ENCODE assay signal across 8 mouse cellular contexts in the genomic region with DNA sequence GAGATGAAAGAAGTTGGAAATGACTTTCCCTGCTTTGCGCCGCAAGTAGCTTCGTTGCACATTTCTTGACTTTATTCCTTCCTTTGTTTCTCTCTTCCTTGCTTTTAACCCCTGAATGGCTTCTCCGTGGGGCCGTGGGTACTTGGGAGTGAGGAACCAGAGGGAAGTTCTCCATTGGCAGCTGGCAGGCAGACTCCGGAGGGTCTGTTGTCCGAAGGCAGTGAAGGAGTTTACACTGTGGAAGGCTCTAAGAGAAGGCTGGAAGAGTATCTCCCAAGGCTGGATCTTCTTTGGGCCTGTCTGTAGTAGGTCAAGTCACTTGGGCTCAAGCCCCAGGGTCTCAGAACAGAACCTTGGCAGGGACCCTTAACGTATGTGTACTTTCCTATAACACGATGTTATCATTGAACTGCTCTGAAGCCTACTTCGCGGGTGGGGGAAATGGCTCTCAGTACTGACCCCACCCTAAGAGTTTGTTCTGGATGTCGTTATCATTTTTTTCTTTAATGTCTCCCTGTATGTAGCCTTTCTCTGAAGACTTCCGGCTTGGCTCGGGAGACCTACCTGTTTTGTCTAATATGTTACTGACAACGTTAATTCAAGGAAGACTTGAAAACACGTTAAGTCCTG. TPM values are rescaled to one million over a fixed set of nuclear protein-coding genes. Genes with fewer than 3 reads are reported as not detected.
DNase-seq lines count a peak whose midpoint lies in the region; ATAC-seq lines count a peak whose summit lies in the region.

No protein-coding gene starts in this region.

- peak overlapping the region; percentile 37 for H3K4me3 ChIP-seq in kidney, embryonic 16.5 days (ENCODE audit: low read length)
- peak overlapping the region; percentile 33 for H3K4me3 ChIP-seq in forebrain, embryonic 12.5 days (replicated peaks)
- peak overlapping the region; percentile 42 for H3K4me3 ChIP-seq in limb, embryonic 13.5 days
- H3K4me3 ChIP-seq in neural tube, embryonic 14.5 days (ENCODE audit: low read depth, low read length) = peak overlapping the region; percentile 29; the same call in 1 of the 2 replicates

- H3K4me1 ChIP-seq in kidney, embryonic 16.5 days (ENCODE audit: insufficient read depth, low read length) = peaks cover 12% of the 10 kb centered on the region; the same call in 1 of the 2 replicates
- peaks cover 32% of the 10 kb centered on the region for H3K4me1 ChIP-seq in forebrain, embryonic 12.5 days
- H3K4me1 ChIP-seq in limb, embryonic 13.5 days = peaks cover 20% of the 10 kb centered on the region
- 0 out of 2 replicates have a peak, but pooled peaks cover 9% of the 10 kb centered on the region for H3K4me1 ChIP-seq in neural tube, embryonic 14.5 days (ENCODE audit: control insufficient read depth, insufficient read depth, low read length)

- DNase-seq in kidney, postnatal 36 days = no peak
- DNase-seq in layer of hippocampus, adult 8-10 months (ENCODE audit: low spot score in 2 of 2) = no peak
- DNase-seq in ovary, adult 18-20 months (ENCODE audit: low spot score) = no peak
- DNase-seq in cerebellum, postnatal 36 days = no peak

- no peak for ATAC-seq in kidney, embryonic 16.5 days (ENCODE audit: low FRiP score, low TSS enrichment)
- ATAC-seq in forebrain, embryonic 12.5 days (ENCODE audit: low FRiP score) = no peak
- ATAC-seq in limb, embryonic 13.5 days (ENCODE audit: low FRiP score, low read depth) = no peak
- no peak for ATAC-seq in neural tube, embryonic 14.5 days (ENCODE audit: low read depth)

- peak overlapping the region; percentile 62 for H3K4me2 ChIP-seq in kidney, embryonic 16.5 days (replicated peaks; ENCODE audit: low read depth, low read length)
- peak overlapping the region; percentile 56 for H3K4me2 ChIP-seq in forebrain, embryonic 12.5 days
- H3K4me2 ChIP-seq in limb, embryonic 13.5 days (replicated peaks) = peak overlapping the region; percentile 77
- peak overlapping the region; percentile 70 for H3K4me2 ChIP-seq in neural tube, embryonic 14.5 days (ENCODE audit: low read depth, low read length)

- H3K36me3 ChIP-seq in kidney, embryonic 16.5 days (ENCODE audit: insufficient read depth, low read length) = no peaks in the 10 kb centered on the region
- H3K36me3 ChIP-seq in forebrain, embryonic 12.5 days (replicated peaks) = no peaks in the 10 kb centered on the region
- H3K36me3 ChIP-seq in limb, embryonic 13.5 days = no peaks in the 10 kb centered on the region
- no peaks in the 10 kb centered on the region for H3K36me3 ChIP-seq in neural tube, embryonic 14.5 days (ENCODE audit: control insufficient read depth, insufficient read depth, low read length)

- H3K9me3 ChIP-seq in kidney, embryonic 16.5 days (ENCODE audit: low read length) = 0 out of 2 replicates have a peak, but pooled peaks cover 4% of the 10 kb centered on the region
- H3K9me3 ChIP-seq in forebrain, embryonic 12.5 days = no peaks in the 10 kb centered on the region
- no peaks in the 10 kb centered on the region for H3K9me3 ChIP-seq in limb, embryonic 13.5 days
- no peaks in the 10 kb centered on the region for H3K9me3 ChIP-seq in neural tube, embryonic 14.5 days (ENCODE audit: control insufficient read depth, low read length)

- no peak overlapping the region for H3K27ac ChIP-seq in kidney, embryonic 16.5 days (ENCODE audit: low read length)
- peak overlapping the region; percentile 81 for H3K27ac ChIP-seq in forebrain, embryonic 12.5 days
- H3K27ac ChIP-seq in limb, embryonic 13.5 days = no peak overlapping the region
- no peak overlapping the region for H3K27ac ChIP-seq in neural tube, embryonic 14.5 days (ENCODE audit: low read depth, low read length)

- H3K9ac ChIP-seq in kidney, embryonic 16.5 days (replicated peaks; ENCODE audit: low read length) = no peak overlapping the region; the same call in 1 of the 2 replicates
- H3K9ac ChIP-seq in forebrain, embryonic 12.5 days = peak overlapping the region; percentile 50; the same call in 1 of the 2 replicates
- H3K9ac ChIP-seq in limb, embryonic 13.5 days = peak overlapping the region; percentile 59
- H3K9ac ChIP-seq in neural tube, embryonic 14.5 days (replicated peaks; ENCODE audit: low read depth, low read length) = no peak overlapping the region

- peaks cover 32% of the 10 kb centered on the region for H3K27me3 ChIP-seq in kidney, embryonic 16.5 days (ENCODE audit: insufficient read depth, low read length)
- H3K27me3 ChIP-seq in forebrain, embryonic 12.5 days = peaks cover 2% of the 10 kb centered on the region
- peaks cover 47% of the 10 kb centered on the region for H3K27me3 ChIP-seq in limb, embryonic 13.5 days
- peaks cover 4% of the 10 kb centered on the region; the same call in 1 of the 2 replicates for H3K27me3 ChIP-seq in neural tube, embryonic 14.5 days (ENCODE audit: control insufficient read depth, insufficient read depth, low read length)

- WGBS in kidney, embryonic 16.5 days = 42% methylated on average over 16 of the region's 16 CpGs
- 30% methylated on average over 16 of the region's 16 CpGs for WGBS in forebrain, embryonic 12.5 days
- 42% methylated on average over 16 of the region's 16 CpGs for WGBS in limb, embryonic 13.5 days
- 42% methylated on average over 16 of the region's 16 CpGs for WGBS in neural tube, embryonic 14.5 days

RNA-seq across cellular contexts. Expression of gene Gpatch2l, which starts 20.5 kb away (rescaled TPM):
- 14.7 and 16.4 TPM in 2 replicates for polyA plus RNA-seq in kidney, embryonic 16.5 days (2015; fragmentation: Nextera tagmentation; extraction: Ambion mirVana)
- 21.8 and 24.3 TPM in 2 replicates for polyA plus RNA-seq in forebrain, embryonic 12.5 days (2016; fragmentation: Nextera tagmentation; extraction: Ambion mirVana)
- 20.0 and 20.3 TPM in 2 replicates for polyA plus RNA-seq in limb, embryonic 13.5 days (2015; fragmentation: Nextera tagmentation; extraction: Ambion mirVana)
- 25.9 and 29.1 TPM in 2 replicates for polyA plus RNA-seq in neural tube, embryonic 14.5 days (2014; fragmentation: Nextera tagmentation; extraction: Ambion mirVana)
- 10 to 100 TPM; 31.9 to 37.3 (median 32.8) TPM for total RNA-seq in layer of hippocampus, adult 8-10 months (2022)

Comparison
In these comparisons a context has a peak if more than half of its experiments do, and no peak if none do; other contexts are left out.
1. H3K9ac ChIP-seq: peak in forebrain, embryonic 12.5 days (single experiment) and limb, embryonic 13.5 days (single experiment); none in kidney, embryonic 16.5 days (single experiment) and neural tube, embryonic 14.5 days (single experiment).
2. Peak in every context shown above with its lines, with median percentiles within 50 percentile points of each other: H3K4me2 ChIP-seq and H3K4me3 ChIP-seq.